Mouse (Mus musculus) heart, embryonic 16.5 days (tissue): ENCODE measurements at regions not wholly inside any gene's neighbourhood (a gene's known extent, or its start where the extent isn't known, plus 50 kb on each side); places are given as distances from the start of the nearest gene placed in this dataset.

Experiments
- ATAC-seq: fragments of 200-750 bp; cut with Nextera tagmentation; replicated peaks from 2 replicates; pipeline ENCODE4 v1.8.0; 2017; ENCODE audit warnings: moderate number of reproducible peaks; ENCODE audit not compliant: insufficient read depth, low FRiP score; ENCODE audit errors: extremely low read depth
- H3K27ac ChIP-seq: fragments of 300-500 bp; sonication (generic); 2 replicates; pipeline ENCODE4 v1.5.1; 2014; ENCODE audit warnings: mild to moderate bottlenecking, low read length, control low read depth, moderate library complexity
- H3K27me3 ChIP-seq: fragments of 300-500 bp; sonication (generic); 2 replicates; pipeline ENCODE4 v1.6.1; 2014; ENCODE audit warnings: low read length, mixed read lengths; ENCODE audit not compliant: control insufficient read depth, insufficient read depth
- H3K36me3 ChIP-seq: fragments of 300-500 bp; sonication (generic); 2 replicates; pipeline ENCODE4 v1.6.1; 2014; ENCODE audit not compliant: control insufficient read depth, insufficient read depth
- H3K4me1 ChIP-seq: fragments of 300-500 bp; sonication (generic); 2 replicates; pipeline ENCODE4 v1.6.1; 2014; ENCODE audit warnings: low read length, mixed read lengths; ENCODE audit not compliant: control insufficient read depth, insufficient read depth
- H3K4me2 ChIP-seq: fragments of 300-500 bp; sonication (generic); 2 replicates; pipeline ENCODE4 v1.6.1; 2014; ENCODE audit warnings: low read depth, mild to moderate bottlenecking, control low read depth, low read length
- H3K4me3 ChIP-seq: fragments of 300-500 bp; sonication (generic); 2 replicates; pipeline ENCODE4 v1.5.1; 2014; ENCODE audit warnings: mild to moderate bottlenecking, control low read depth, low read length
- H3K9ac ChIP-seq: fragments of 300-500 bp; sonication (generic); 2 replicates; pipeline ENCODE4 v1.6.1; 2014; ENCODE audit warnings: low read length, control low read depth
- H3K9me3 ChIP-seq: fragments of 300-500 bp; sonication (generic); replicated peaks from 2 replicates; pipeline ENCODE4 v1.6.1; 2016; ENCODE audit warnings: low read length; ENCODE audit not compliant: control insufficient read depth
- WGBS: fragments of 180-500 bp; shearing (Covaris S2); extraction: QIAGEN DNeasy Blood & Tissue Kit; methylation state at CpG from one replicate; pipeline ENCODE4 v1.1.7; 2014; 5-methylcytosine and 5-hydroxymethylcytosine counted together

- Histone ChIP-seq H3K27me3 (peaks cover 2% of the 10 kb centered on the region; the same call in 1 of the 2 replicates), H3K4me2 (no peak overlapping the region), H3K9me3 (0 out of 2 replicates have a peak, but pooled peaks cover 2% of the 10 kb centered on the region), H3K4me1 (no peaks in the 10 kb centered on the region), H3K9ac (no peak overlapping the region), H3K36me3 (no peaks in the 10 kb centered on the region), H3K4me3 (no peak overlapping the region), H3K27ac (no peak overlapping the region)
- no peak for ATAC-seq
- 37% methylated on average over 2 of the region's 2 CpGs for whole genome bisulfite sequencing
Observed at GRCm38 (mm10) chr11:82619418-82619817, 144.7 kb downstream of the Cct6b start.

GRCm38 (mm10) chr11:82618457-82618856, 145.7 kb downstream of the Cct6b start:
- no peak overlapping the region for H3K9ac ChIP-seq
- no peak for ATAC-seq
- 6% methylated on average over 9 of the region's 9 CpGs for WGBS
- no peak overlapping the region for H3K27ac ChIP-seq
- no peaks in the 10 kb centered on the region for H3K4me1 ChIP-seq
- no peaks in the 10 kb centered on the region for H3K36me3 ChIP-seq
- no peak overlapping the region for H3K4me3 ChIP-seq
- H3K27me3 ChIP-seq: peaks cover 2% of the 10 kb centered on the region; the same call in 1 of the 2 replicates
- H3K9me3 ChIP-seq: 0 out of 2 replicates have a peak, but pooled peaks cover 2% of the 10 kb centered on the region
- no peak overlapping the region for H3K4me2 ChIP-seq

GRCm38 (mm10) chr11:82616856-82617255, 147.3 kb downstream of the Cct6b start:
- Histone ChIP-seq H3K9me3 (0 out of 2 replicates have a peak, but pooled peaks cover 2% of the 10 kb centered on the region), H3K4me2 (no peak overlapping the region), H3K9ac (no peak overlapping the region), H3K27ac (no peak overlapping the region), H3K36me3 (no peaks in the 10 kb centered on the region), H3K4me1 (no peaks in the 10 kb centered on the region), H3K27me3 (peaks cover 2% of the 10 kb centered on the region; the same call in 1 of the 2 replicates), H3K4me3 (no peak overlapping the region)
- WGBS: 56% methylated on average over 7 of the region's 7 CpGs
- ATAC-seq: no peak

- H3K4me3 ChIP-seq: no peak overlapping the region
- H3K4me1 ChIP-seq: no peaks in the 10 kb centered on the region
- WGBS: 80% methylated on average over 9 of the region's 9 CpGs
- H3K27me3 ChIP-seq: peaks cover 7% of the 10 kb centered on the region; the same call in 1 of the 2 replicates
- H3K9ac ChIP-seq: no peak overlapping the region
- ATAC-seq: no peak
- no peak overlapping the region for H3K27ac ChIP-seq
- no peaks in the 10 kb centered on the region for H3K36me3 ChIP-seq
- no peak overlapping the region for H3K4me2 ChIP-seq
- 0 out of 2 replicates have a peak, but pooled peaks cover under 1% of the 10 kb centered on the region for H3K9me3 ChIP-seq
Observed at GRCm38 (mm10) chr11:82614356-82614755, 149.8 kb downstream of the Cct6b start.

- ATAC-seq: no peak
- H3K4me3 ChIP-seq: no peak overlapping the region
- no peak overlapping the region for H3K9ac ChIP-seq
- H3K27me3 ChIP-seq: peaks cover 7% of the 10 kb centered on the region; the same call in 1 of the 2 replicates
- no peak overlapping the region for H3K4me2 ChIP-seq
- H3K36me3 ChIP-seq: no peaks in the 10 kb centered on the region
- H3K4me1 ChIP-seq: no peaks in the 10 kb centered on the region
- WGBS: 14% methylated on average over 6 of the region's 6 CpGs
- no peaks in the 10 kb centered on the region for H3K9me3 ChIP-seq
- H3K27ac ChIP-seq: no peak overlapping the region
Observed at GRCm38 (mm10) chr11:82613503-82613902, 150.6 kb downstream of the Cct6b start.

- Histone ChIP-seq H3K27ac (no peak overlapping the region), H3K9me3 (no peaks in the 10 kb centered on the region), H3K36me3 (no peaks in the 10 kb centered on the region), H3K9ac (no peak overlapping the region), H3K4me1 (no peaks in the 10 kb centered on the region), H3K4me2 (no peak overlapping the region), H3K27me3 (peaks cover 5% of the 10 kb centered on the region; the same call in 1 of the 2 replicates), H3K4me3 (no peak overlapping the region)
- no peak for ATAC-seq
Observed at GRCm38 (mm10) chr11:82612026-82612425, 152.1 kb downstream of the Cct6b start.

- Histone ChIP-seq H3K4me3 (no peak overlapping the region), H3K4me1 (no peaks in the 10 kb centered on the region), H3K27me3 (peaks cover 5% of the 10 kb centered on the region; the same call in 1 of the 2 replicates), H3K36me3 (no peaks in the 10 kb centered on the region), H3K4me2 (no peak overlapping the region), H3K27ac (no peak overlapping the region), H3K9ac (no peak overlapping the region), H3K9me3 (no peaks in the 10 kb centered on the region)
- 80% methylated on average over 1 of the region's 1 CpGs for whole genome bisulfite sequencing
- ATAC-seq: no peak
Observed at GRCm38 (mm10) chr11:82608963-82609362, 155.2 kb downstream of the Cct6b start.

GRCm38 (mm10) chr11:82607661-82608060, 156.5 kb downstream of the Cct6b start:
- Histone ChIP-seq H3K27ac (no peak overlapping the region), H3K36me3 (no peaks in the 10 kb centered on the region), H3K4me2 (no peak overlapping the region), H3K4me1 (peaks cover 7% of the 10 kb centered on the region), H3K9ac (no peak overlapping the region), H3K4me3 (no peak overlapping the region), H3K27me3 (peaks cover 5% of the 10 kb centered on the region; the same call in 1 of the 2 replicates), H3K9me3 (no peaks in the 10 kb centered on the region)
- ATAC-seq: no peak
- 70% methylated on average over 5 of the region's 5 CpGs for WGBS

GRCm38 (mm10) chr11:82604251-82604835, 159.8 kb downstream of the Cct6b start:
- WGBS: 47% methylated on average over 7 of the region's 7 CpGs
- H3K36me3 ChIP-seq: no peaks in the 10 kb centered on the region
- H3K4me2 ChIP-seq: no peak overlapping the region
- peaks cover 7% of the 10 kb centered on the region; the same call in 1 of the 2 replicates for H3K27me3 ChIP-seq
- H3K27ac ChIP-seq: no peak overlapping the region
- no peak overlapping the region for H3K9ac ChIP-seq
- no peak for ATAC-seq
- peaks cover 9% of the 10 kb centered on the region for H3K4me1 ChIP-seq
- H3K9me3 ChIP-seq: no peaks in the 10 kb centered on the region
- no peak overlapping the region for H3K4me3 ChIP-seq
